Mouse (Mus musculus) cerebellum, postnatal 14 days (tissue): ENCODE measurements around the gene Thoc3.
A peak's percentile ranks its signal among the peaks of the same experiment; 100 is the strongest.
"Not testable (repeated sequence)": the region's sequence is repeated elsewhere in the genome, so short reads cannot be mapped to it uniquely, and the experiment has no call there.

ENCODE experiments used
- DNase-seq, 2 experiments: peaks; one replicate each; pipeline ENCODE4 v3.0.0; 2021; ENCODE audit warnings: mixed read lengths in 2 of 2

Gene Thoc3

GRCm38 (mm10) chr13:54468098-54469011, at the start of gene Thoc3:
Thoc3 (minus strand) TSS chr13:54468849.
- DNase-seq = peak; percentile 91 to 93

- no peak for DNase-seq
These were observed 37.3 kb upstream of the Thoc3 start for GRCm38 (mm10) chr13:54505920-54506319.

- DNase-seq = no peak
These were observed 36.1 kb upstream of the Thoc3 start for GRCm38 (mm10) chr13:54504611-54505260.

GRCm38 (mm10) chr13:54503604-54504521, 35.2 kb upstream of the Thoc3 start, which contains the start of gene Simc1:
Simc1 (plus strand) TSS chr13:54503779.
- DNase-seq = peak; percentile 70 to 82

- no peak for DNase-seq
These were observed 34.6 kb upstream of the Thoc3 start for GRCm38 (mm10) chr13:54503278-54503603.

GRCm38 (mm10) chr13:54501957-54502690, 33.5 kb upstream of the Thoc3 start:
- DNase-seq = no peak

GRCm38 (mm10) chr13:54501352-54501751, 32.7 kb upstream of the Thoc3 start:
- no peak for DNase-seq

- not testable (repeated sequence) for DNase-seq
These were observed 30.9 kb upstream of the Thoc3 start for GRCm38 (mm10) chr13:54499551-54499950.

- DNase-seq = peak in 1 of 2 experiments; percentile 33
These were observed 22.7 kb upstream of the Thoc3 start for GRCm38 (mm10) chr13:54491381-54491780.

GRCm38 (mm10) chr13:54490411-54490810, 21.8 kb upstream of the Thoc3 start:
- DNase-seq = no peak

- DNase-seq = peak; percentile 24 to 29
These were observed 12.8 kb upstream of the Thoc3 start for GRCm38 (mm10) chr13:54481498-54481897.

GRCm38 (mm10) chr13:54479286-54479685, 10.6 kb upstream of the Thoc3 start:
- peak; percentile 56 to 63 for DNase-seq

- no peak for DNase-seq
These were observed 7.1 kb upstream of the Thoc3 start for GRCm38 (mm10) chr13:54475702-54476101.

- DNase-seq = no peak
These were observed 6.3 kb upstream of the Thoc3 start for GRCm38 (mm10) chr13:54474996-54475395.

- no peak for DNase-seq
These were observed 3.3 kb upstream of the Thoc3 start for GRCm38 (mm10) chr13:54471967-54472366.

GRCm38 (mm10) chr13:54469012-54469354, 334 bp upstream of the Thoc3 start:
- no peak for DNase-seq

- DNase-seq = no peak
These were observed 9.4 kb downstream of the Thoc3 start for GRCm38 (mm10) chr13:54459282-54459681.

GRCm38 (mm10) chr13:54457062-54457461, 11.6 kb downstream of the Thoc3 start:
- peak in 1 of 2 experiments; percentile 49 for DNase-seq

- DNase-seq = peak; percentile 30 to 48
These were observed 21.0 kb downstream of the Thoc3 start for GRCm38 (mm10) chr13:54447496-54448224.

- DNase-seq = peak; percentile 95
These were observed 21.8 kb downstream of the Thoc3 start for GRCm38 (mm10) chr13:54446686-54447495.

- DNase-seq = peak; percentile 54 to 69
These were observed 25.0 kb downstream of the Thoc3 start for GRCm38 (mm10) chr13:54443693-54444092.
